Mouse (Mus musculus): ENCODE results near the gene Dnajb12.
A peak's percentile ranks its signal among the peaks of the same experiment; 100 is the strongest.
"Not testable (repeated sequence)": the region's sequence is repeated elsewhere in the genome, so short reads cannot be mapped to it uniquely, and the experiment has no call there.

Gene Dnajb12

GRCm38 (mm10) chr10:59875396-59875795, 4.0 kb upstream of the Dnajb12 start:
- Histone ChIP-seq H3K27me3 (ENCODE audit: insufficient read depth, low read length) (peaks cover 4% of the 10 kb centered on the region; the same call in 1 of the 2 replicates), H3K4me1 (replicated peaks; ENCODE audit: low read depth, low read length) (peaks cover 32% of the 10 kb centered on the region), H3K9me3 (ENCODE audit: low read length) (no peaks in the 10 kb centered on the region), H3K4me3 (replicated peaks; ENCODE audit: low read length) (no peak overlapping the region), H3K36me3 (ENCODE audit: insufficient read depth, low read length) (no peaks in the 10 kb centered on the region)
- TF ChIP-seq CTCF (conservative IDR thresholded peaks at IDR 0.05; ENCODE audit: low read length) = no peak
- TF ChIP-seq NANOG (IDR thresholded peaks at IDR 0.05; ENCODE audit: borderline replicate concordance, low read length) = no peak
- TF ChIP-seq POU5F1 (IDR thresholded peaks at IDR 0.05; ENCODE audit: borderline replicate concordance, low read length) = no peak

DNA sequence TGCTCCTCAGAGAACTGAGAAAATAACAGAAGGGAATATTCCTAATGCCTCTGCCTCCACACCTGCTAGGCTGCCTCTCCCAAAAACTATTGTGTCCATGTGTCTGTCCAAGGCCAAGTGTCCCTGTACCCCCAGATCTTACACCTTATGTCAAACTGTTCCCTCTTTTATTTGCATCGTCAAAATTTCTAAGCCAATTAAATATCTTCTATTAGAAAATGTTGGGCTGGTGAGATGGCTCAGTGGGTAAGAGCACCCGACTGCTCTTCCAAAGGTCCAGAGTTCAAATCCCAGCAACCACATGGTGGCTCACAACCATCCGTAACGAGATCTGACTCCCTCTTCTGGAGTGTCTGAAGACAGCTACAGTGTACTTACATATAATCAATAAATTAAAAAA, 2.7 kb upstream of the Dnajb12 start:
- H3K4me1 ChIP-seq (replicated peaks; ENCODE audit: low read depth, low read length) = peaks cover 41% of the 10 kb centered on the region
- H3K4me3 ChIP-seq (replicated peaks; ENCODE audit: low read length); H3K9me3 ChIP-seq (ENCODE audit: low read length); H3K27me3 ChIP-seq (ENCODE audit: insufficient read depth, low read length); H3K36me3 ChIP-seq (ENCODE audit: insufficient read depth, low read length): not testable (repeated sequence)

- H3K4me3 ChIP-seq (replicated peaks; ENCODE audit: low read length) = no peak overlapping the region
- H3K9me3 ChIP-seq (ENCODE audit: low read length) = no peaks in the 10 kb centered on the region
- peaks cover 4% of the 10 kb centered on the region; the same call in 1 of the 2 replicates for H3K27me3 ChIP-seq (ENCODE audit: insufficient read depth, low read length)
- H3K4me1 ChIP-seq (replicated peaks; ENCODE audit: low read depth, low read length) = peaks cover 41% of the 10 kb centered on the region
- peaks cover 8% of the 10 kb centered on the region for H3K36me3 ChIP-seq (ENCODE audit: insufficient read depth, low read length)
- TF ChIP-seq NANOG (IDR thresholded peaks at IDR 0.05; ENCODE audit: borderline replicate concordance, low read length) (no peak), CTCF (conservative IDR thresholded peaks at IDR 0.05; ENCODE audit: low read length) (no peak), POU5F1 (IDR thresholded peaks at IDR 0.05; ENCODE audit: borderline replicate concordance, low read length) (no peak)
These were observed 1.8 kb upstream of the Dnajb12 start for GRCm38 (mm10) chr10:59877421-59878117.

DNA sequence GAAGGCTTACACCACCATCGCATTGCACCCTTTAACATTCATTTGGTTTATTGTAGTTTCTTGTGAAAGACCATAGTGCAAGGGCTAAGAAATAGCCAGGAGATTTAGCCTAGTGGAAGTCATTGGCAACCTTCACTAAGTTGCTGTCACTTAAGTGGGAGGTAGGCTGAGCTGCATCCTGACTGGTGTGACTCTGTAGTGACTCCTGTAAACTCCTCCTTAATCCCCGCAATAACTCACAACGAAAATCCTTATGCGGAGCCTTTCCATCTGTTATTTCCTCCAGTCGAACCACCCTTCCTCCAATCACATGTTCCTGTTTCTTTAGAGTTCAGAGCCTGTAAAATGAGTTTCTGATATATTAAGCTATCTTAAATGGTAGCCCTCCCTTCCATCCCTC, 533 bp upstream of the Dnajb12 start:
- H3K4me1 ChIP-seq (replicated peaks; ENCODE audit: low read depth, low read length) = peaks cover 43% of the 10 kb centered on the region
- TF ChIP-seq POU5F1 (IDR thresholded peaks at IDR 0.05; ENCODE audit: borderline replicate concordance, low read length) = no peak
- no peak for TF ChIP-seq NANOG (IDR thresholded peaks at IDR 0.05; ENCODE audit: borderline replicate concordance, low read length)
- no peak for TF ChIP-seq CTCF (conservative IDR thresholded peaks at IDR 0.05; ENCODE audit: low read length)
- H3K9me3 ChIP-seq (ENCODE audit: low read length) = no peaks in the 10 kb centered on the region
- peak overlapping the region; percentile 98 for H3K4me3 ChIP-seq (replicated peaks; ENCODE audit: low read length)
- H3K27me3 ChIP-seq (ENCODE audit: insufficient read depth, low read length) = peaks cover 4% of the 10 kb centered on the region; the same call in 1 of the 2 replicates
- peaks cover 21% of the 10 kb centered on the region for H3K36me3 ChIP-seq (ENCODE audit: insufficient read depth, low read length)

- Histone ChIP-seq H3K4me1 (replicated peaks; ENCODE audit: low read depth, low read length) (peaks cover 44% of the 10 kb centered on the region), H3K9me3 (ENCODE audit: low read length) (no peaks in the 10 kb centered on the region), H3K36me3 (ENCODE audit: insufficient read depth, low read length) (peaks cover 33% of the 10 kb centered on the region), H3K4me3 (replicated peaks; ENCODE audit: low read length) (peak overlapping the region; percentile 98), H3K27me3 (ENCODE audit: insufficient read depth, low read length) (peaks cover 4% of the 10 kb centered on the region; the same call in 1 of the 2 replicates)
- TF ChIP-seq NANOG (IDR thresholded peaks at IDR 0.05; ENCODE audit: borderline replicate concordance, low read length) = no peak
- no peak for TF ChIP-seq CTCF (conservative IDR thresholded peaks at IDR 0.05; ENCODE audit: low read length)
- no peak for TF ChIP-seq POU5F1 (IDR thresholded peaks at IDR 0.05; ENCODE audit: borderline replicate concordance, low read length)
These were observed 652 bp downstream of the Dnajb12 start for GRCm38 (mm10) chr10:59880029-59880386.

GRCm38 (mm10) chr10:59880837-59881236, 1.5 kb downstream of the Dnajb12 start:
- Histone ChIP-seq H3K27me3 (ENCODE audit: insufficient read depth, low read length) (peaks cover 4% of the 10 kb centered on the region; the same call in 1 of the 2 replicates), H3K9me3 (ENCODE audit: low read length) (no peaks in the 10 kb centered on the region), H3K36me3 (ENCODE audit: insufficient read depth, low read length) (peaks cover 41% of the 10 kb centered on the region), H3K4me3 (replicated peaks; ENCODE audit: low read length) (peak overlapping the region; percentile 98), H3K4me1 (replicated peaks; ENCODE audit: low read depth, low read length) (peaks cover 49% of the 10 kb centered on the region)
- TF ChIP-seq CTCF (conservative IDR thresholded peaks at IDR 0.05; ENCODE audit: low read length) = no peak
- TF ChIP-seq NANOG (IDR thresholded peaks at IDR 0.05; ENCODE audit: borderline replicate concordance, low read length) = no peak
- no peak for TF ChIP-seq POU5F1 (IDR thresholded peaks at IDR 0.05; ENCODE audit: borderline replicate concordance, low read length)

DNA sequence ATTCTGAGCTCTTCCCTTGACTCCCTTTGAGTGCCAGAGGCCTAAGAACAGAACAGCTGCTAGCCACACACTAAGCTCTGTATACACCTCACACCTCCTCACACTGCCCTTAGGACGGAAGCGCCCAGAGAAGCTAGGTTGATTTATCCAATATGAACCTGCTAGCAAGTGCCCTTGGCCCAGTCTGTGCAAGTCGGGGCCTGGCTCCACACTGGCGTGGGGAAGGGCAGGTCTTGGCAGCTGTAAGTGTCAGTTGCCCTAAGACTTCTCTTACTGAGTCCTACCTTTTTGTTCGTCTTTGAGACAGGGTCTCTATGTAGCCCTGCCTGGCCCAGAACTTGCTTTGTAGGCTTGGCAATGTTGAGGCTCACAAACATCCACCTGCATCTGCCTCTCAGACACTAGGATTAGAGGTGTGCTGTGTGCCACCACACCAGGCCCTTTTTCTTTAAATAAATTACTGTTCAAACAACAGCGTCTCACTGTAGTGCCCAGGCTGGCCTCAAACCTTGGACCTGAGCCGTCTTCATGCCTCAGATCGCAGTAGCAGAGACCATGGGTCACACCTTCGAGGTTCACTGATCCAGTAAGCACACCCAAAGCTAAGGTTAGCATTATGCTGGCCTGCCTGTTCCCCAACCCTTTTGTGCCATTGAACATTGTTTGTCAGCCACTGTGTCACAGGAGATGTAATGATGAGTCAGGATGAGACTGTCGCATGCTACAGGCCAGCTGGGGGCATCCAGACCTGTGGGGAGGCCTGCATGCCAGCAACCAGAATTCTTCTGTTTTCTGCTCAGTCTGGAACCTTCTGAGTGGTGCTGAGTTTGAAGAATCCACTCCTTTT, 5.2 kb downstream of the Dnajb12 start:
- no peak for TF ChIP-seq NANOG (IDR thresholded peaks at IDR 0.05; ENCODE audit: borderline replicate concordance, low read length)
- TF ChIP-seq CTCF (conservative IDR thresholded peaks at IDR 0.05; ENCODE audit: low read length) = no peak
- no peak for TF ChIP-seq POU5F1 (IDR thresholded peaks at IDR 0.05; ENCODE audit: borderline replicate concordance, low read length)
- no peak overlapping the region for H3K4me3 ChIP-seq (replicated peaks; ENCODE audit: low read length)
- peaks cover 64% of the 10 kb centered on the region for H3K4me1 ChIP-seq (replicated peaks; ENCODE audit: low read depth, low read length)
- H3K36me3 ChIP-seq (ENCODE audit: insufficient read depth, low read length) = peaks cover 55% of the 10 kb centered on the region
- no peaks in the 10 kb centered on the region for H3K27me3 ChIP-seq (ENCODE audit: insufficient read depth, low read length)
- no peaks in the 10 kb centered on the region for H3K9me3 ChIP-seq (ENCODE audit: low read length)

DNA sequence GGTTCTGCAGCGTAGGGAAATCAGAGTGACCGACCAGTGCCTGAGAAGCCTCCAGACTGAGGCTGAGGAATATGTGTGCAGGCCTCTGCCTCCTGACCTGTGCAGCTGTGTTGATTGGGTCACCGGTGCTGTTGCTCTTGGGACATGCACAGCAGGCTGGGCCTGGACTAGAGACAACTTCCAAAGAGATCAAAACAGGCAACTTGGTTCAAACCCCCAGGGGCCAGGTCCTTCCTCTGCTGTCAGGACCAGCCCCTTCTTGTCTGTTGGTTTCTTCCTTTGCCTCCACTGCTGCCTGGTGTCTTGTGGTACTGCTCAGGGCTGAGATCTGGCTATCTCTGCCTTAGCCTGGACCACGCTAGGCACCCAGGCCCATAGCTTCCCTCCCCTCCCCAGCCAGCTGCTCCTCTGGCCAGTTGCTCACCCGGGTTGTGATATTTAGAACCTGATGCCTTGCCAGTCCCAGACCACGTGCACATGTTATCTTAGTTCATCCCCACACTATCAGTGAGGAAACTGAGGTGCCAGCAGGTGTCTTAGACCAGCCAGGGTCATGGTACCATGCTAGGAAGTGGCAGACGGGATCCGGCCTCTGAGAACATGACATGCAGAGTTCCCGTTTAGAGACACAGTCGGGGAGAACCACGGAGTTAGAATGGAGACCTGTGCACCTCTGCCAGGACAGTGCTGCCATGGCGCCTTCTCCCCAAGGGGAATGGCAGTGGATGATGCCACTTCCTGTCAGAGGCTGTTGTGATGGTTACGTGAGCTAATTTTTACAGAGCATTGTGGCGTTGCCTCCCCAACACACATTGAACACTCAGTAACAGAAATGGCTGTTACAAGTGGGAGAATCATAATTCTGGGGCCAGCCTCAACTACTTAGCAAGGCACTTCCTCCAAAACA, 6.1 kb downstream of the Dnajb12 start:
- Histone ChIP-seq H3K4me1 (replicated peaks; ENCODE audit: low read depth, low read length) (peaks cover 70% of the 10 kb centered on the region), H3K36me3 (ENCODE audit: insufficient read depth, low read length) (peaks cover 63% of the 10 kb centered on the region), H3K27me3 (ENCODE audit: insufficient read depth, low read length) (no peaks in the 10 kb centered on the region), H3K9me3 (ENCODE audit: low read length) (no peaks in the 10 kb centered on the region), H3K4me3 (replicated peaks; ENCODE audit: low read length) (no peak overlapping the region)
- TF ChIP-seq POU5F1 (IDR thresholded peaks at IDR 0.05; ENCODE audit: borderline replicate concordance, low read length) = no peak
- no peak for TF ChIP-seq CTCF (conservative IDR thresholded peaks at IDR 0.05; ENCODE audit: low read length)
- TF ChIP-seq NANOG (IDR thresholded peaks at IDR 0.05; ENCODE audit: borderline replicate concordance, low read length) = no peak
